Mouse (Mus musculus): ENCODE measurements around the gene Atp2b2.

DNA sequence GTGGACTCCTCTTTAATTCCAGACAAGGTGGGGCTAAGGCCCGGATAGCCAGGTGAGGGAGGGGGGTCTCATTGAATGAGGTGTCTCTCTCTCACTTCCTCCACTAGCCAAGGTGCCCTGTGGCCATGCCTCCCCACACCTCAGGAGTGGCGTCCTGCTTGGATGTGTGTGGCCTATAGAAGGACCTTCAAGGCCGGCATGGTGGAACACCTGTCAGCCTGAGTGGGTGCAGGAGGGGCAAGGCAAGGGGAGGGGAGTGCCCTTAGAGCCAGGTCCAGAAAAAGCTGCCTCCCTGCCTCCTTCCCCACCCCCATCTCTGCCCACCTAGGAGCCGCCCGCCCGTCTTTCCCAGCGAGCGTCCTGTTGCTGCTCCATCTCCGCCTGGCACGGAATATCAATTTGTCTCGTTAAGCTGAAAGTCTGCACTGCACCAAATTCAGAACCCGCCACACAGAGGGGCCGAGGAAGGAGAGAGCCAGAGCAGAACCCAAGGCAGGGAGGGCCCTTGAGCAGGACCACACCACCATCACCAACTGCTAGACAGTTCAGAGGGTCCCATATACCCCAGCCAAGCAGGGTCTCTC, 150.2 kb downstream of the Atp2b2 start:
- TF ChIP-seq POLR2A (IDR thresholded peaks at IDR 0.05; ENCODE audit: borderline replicate concordance, low read depth, low read length): no peak
- no peak for TF ChIP-seq CTCF (IDR thresholded peaks at IDR 0.05; ENCODE audit: low read depth, low read length)

Data from bone marrow macrophage, adult 2 months (primary cell).